Mouse (Mus musculus) fibroblast of lung, adult 2 months (primary cell): Measurements from ENCODE around the gene Ebi3.
A peak's percentile ranks its signal among the peaks of the same experiment; 100 is the strongest.

ENCODE experiments used
- DNase-seq: peaks from one replicate; pipeline ENCODE4 v3.0.0-alpha.2; 2011; ENCODE audit warnings: low read depth

The Ebi3 gene

GRCm38 (mm10) chr17:55952447-55953027 is at the start of gene Ebi3:
Gene Ebi3, plus strand, starts transcription at chr17:55952640.
- no peak for DNase-seq

- no peak for DNase-seq
Observed at GRCm38 (mm10) chr17:55903087-55903486, 49.4 kb upstream of the Ebi3 start.

GRCm38 (mm10) chr17:55903687-55904086 is 48.8 kb upstream of the Ebi3 start:
- no peak for DNase-seq

DNA sequence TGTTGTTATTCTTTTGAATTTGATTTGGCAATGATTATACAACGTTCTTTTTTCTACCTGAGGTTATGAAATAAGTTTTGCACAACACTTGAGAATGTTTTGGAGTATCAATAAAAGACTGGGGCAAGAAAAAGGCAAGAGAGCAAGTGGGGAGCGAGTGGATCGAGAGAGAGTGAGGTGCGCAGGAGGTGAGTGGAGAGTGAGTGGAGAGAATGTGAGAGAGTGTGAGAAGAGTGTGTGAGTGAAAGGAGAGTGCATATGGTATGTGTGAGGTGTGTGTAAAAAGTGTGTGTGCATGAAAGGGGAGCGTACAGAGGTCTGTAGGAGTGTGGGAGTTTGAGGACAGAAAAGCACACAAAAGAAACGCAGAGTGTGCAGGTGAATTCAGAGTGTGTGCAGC is 48.3 kb upstream of the Ebi3 start:
- DNase-seq: no peak

DNA sequence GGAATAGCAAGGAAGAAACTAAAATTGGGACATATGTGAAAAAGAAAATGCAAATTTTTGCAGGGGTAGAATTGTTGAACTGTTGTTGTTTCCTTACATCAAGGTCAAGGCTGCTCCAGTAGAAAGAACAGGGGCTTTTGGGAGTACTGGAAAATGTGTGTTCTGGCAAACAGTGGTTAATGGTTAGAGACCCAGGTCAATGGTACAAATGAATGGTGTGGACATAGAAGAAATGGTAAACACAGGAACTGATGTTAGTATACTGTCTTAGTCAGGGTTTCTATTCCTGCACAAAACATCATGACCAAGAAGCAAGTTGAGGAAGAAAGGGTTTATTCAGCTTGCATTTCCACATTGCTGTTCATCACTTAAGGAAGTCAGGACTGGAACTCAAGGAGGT is 45.8 kb upstream of the Ebi3 start:
- DNase-seq: no peak

- DNase-seq: peak; percentile 62
Observed at GRCm38 (mm10) chr17:55931553-55932502, 20.6 kb upstream of the Ebi3 start.

- no peak for DNase-seq
Observed at GRCm38 (mm10) chr17:55932635-55933034, 19.8 kb upstream of the Ebi3 start.

DNA sequence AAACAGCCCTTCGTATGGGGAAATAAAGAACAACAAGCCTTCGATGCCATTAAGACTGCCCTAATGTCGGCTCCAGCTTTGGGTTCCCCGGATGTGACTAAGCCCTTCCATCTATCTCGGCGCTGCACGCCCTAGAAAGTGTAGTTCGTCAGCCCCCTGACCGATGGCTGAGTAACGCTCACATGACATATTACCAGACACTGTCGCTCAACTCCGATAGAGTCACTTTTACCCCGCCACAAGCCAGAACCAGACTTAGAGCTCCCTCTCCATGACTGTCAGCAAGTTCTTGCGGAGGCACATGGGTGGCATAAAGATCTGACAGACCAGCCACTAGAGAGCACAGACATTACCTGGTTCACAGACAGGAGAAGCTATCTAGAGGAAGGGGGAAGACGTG is 19.2 kb upstream of the Ebi3 start:
- no peak for DNase-seq

GRCm38 (mm10) chr17:55944387-55944865 is 8.0 kb upstream of the Ebi3 start:
- DNase-seq: peak; percentile 9

DNA sequence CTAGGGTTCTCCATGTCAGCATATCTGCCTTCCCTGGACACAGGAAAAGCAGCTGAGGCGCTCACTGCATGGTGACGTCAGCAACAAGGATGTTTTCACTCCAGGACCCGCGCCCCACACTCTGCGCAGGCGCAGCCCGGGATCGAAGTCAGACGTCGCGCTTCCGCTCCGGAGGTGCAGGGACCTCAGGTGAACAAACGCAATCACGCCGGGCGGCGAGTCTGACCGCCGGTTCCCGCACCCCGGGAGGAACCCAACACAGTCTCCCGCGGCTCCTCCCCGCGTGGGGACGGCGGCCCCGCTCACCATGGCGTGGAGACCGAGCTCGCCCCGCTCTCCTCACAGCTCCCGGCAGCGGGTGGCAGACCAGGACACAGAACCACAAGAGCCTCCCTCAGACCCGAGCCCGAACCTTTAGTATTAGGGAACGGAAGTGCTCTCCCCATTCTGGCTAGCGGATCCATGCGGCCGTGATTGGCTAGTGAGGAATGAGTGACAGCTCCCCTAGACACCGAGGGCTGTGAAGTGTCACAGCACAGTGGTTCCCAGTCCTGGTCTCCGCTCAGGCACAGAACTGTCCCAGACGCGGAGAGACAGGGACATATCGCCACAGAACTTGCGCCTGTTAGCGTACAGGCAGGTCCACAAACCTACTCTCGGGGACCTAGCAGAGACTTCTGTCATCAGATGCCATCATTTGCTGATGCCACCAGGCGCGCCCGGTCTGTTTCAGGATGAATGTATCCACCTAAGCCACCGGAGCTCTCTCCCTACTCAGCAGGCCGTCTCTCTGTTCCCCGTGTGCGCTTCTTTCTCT is 7.4 kb upstream of the Ebi3 start:
- DNase-seq: peak; percentile 34

DNA sequence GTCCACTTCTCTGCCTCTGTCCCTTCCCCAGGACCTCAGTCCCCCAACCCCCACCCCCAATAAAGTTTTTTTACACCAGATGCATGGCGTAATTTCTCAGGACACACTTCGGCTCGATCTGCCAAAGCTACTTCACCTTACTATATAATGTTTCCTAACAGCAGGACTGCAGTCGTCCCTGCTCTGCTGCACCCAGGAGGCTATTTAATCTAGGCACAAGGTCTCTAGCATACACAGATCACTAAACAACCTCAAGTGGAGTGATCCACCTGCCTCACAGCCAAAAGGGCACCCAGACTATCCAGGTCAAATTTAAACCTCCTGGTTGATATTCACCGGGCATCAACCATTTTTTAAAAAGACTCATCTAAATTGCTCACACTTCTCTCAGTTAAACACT is 6.7 kb upstream of the Ebi3 start:
- no peak for DNase-seq

DNA sequence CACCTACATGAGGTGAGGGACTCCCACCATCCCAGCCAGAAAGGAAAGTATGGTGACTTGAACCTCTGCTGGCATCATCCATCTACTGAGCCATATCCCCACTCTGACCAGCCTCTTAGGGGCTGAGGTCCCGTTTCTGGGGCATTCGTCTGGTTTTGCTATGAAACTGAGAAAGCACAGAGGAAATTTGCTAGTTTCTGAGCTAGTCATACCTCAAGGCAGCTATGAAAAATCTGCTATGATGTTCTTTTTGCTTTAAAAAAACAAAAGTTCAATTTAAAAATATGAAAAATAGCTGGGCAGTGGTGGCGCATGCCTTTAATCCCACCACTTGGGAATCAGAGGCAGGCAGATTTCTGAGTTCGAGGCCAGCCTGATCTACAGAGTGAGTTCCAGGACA is 3.8 kb upstream of the Ebi3 start:
- no peak for DNase-seq

GRCm38 (mm10) chr17:55949400-55949799 is 3.0 kb upstream of the Ebi3 start, which contains the start of gene Zfp119b:
Gene Zfp119b, minus strand, starts transcription at chr17:55949500.
- DNase-seq: no peak

DNA sequence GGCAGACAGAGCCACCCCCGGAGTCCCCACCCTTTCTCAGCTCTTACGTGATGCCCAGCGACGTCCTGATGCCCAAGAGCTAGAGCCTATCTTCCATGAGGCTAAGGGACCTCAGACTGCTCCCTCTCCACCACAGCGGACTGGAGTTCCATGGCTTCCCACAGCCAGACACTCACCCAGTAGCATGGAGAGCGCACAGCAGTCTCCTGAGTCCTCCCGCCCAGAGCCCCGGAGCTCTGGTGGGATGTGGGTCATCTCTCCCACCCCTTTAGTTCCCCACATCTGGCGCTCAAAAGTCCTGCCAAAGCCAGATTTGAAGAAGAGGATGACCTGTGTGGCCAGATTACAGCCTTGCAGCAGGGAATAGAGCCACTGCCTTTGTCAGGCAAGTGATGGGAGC is 1.8 kb upstream of the Ebi3 start:
- DNase-seq: no peak

DNA sequence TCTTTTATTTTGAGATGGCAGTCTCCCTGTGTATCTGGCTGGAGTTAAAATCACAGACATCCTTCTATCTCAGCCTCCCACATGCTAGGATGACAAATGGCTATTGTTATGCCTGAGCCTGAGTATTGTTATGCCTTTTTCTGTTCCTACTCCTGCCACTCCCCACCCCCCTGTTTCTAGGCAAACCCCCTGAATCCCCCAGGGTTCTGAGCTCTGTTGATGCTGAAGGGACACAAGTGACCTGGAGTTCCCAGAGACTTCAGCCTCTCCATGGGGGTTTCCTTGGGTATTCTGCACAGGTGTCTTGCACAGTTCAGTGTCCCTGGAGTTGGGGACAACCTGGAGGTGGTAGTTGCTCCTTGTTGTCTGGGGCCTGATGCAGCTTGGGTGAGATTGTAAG is 399 bp upstream of the Ebi3 start:
- no peak for DNase-seq

- DNase-seq: no peak
Observed at GRCm38 (mm10) chr17:55953751-55954150, 1.3 kb downstream of the Ebi3 start.

GRCm38 (mm10) chr17:55954229-55954628 is 1.8 kb downstream of the Ebi3 start:
- DNase-seq: no peak

DNA sequence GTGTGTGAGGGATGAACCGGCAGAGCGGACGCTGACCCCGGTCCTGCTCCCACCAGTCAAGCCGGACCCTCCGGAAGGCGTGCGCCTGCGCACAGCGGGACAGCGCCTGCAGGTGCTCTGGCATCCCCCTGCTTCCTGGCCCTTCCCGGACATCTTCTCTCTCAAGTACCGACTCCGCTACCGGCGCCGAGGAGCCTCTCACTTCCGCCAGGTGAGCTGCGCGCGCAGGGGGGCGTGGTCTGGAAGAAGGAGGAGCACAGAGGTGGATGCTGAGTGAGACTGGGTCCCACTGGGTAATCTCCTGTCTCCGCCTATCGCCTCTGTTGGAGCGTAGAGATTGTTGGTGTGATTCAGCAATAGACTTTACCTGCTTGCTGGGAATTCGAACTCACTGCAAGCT is 3.7 kb downstream of the Ebi3 start:
- DNase-seq: no peak

GRCm38 (mm10) chr17:55956591-55956990 is 4.2 kb downstream of the Ebi3 start:
- DNase-seq: no peak

DNA sequence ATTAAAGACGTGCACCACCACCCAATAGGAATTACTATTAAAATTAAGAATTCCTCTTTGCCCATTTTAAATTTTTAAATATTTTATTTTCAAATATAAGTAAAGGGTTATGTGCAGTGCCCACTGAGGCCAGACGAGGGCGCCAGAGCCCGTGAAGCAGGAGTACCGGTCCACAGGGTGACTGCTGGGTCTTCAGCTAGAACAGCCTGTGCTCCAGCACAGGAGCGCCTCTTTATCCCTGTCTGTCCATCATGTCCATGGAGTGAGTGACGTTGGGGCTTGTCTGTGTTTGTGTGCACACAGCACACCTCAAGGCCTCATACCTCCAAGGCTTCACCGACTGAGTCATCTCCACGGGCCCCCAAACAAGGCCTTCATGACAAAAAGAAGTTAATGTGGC is 4.7 kb downstream of the Ebi3 start:
- DNase-seq: peak; percentile 14

- no peak for DNase-seq
Observed at GRCm38 (mm10) chr17:55957726-55958583, 5.5 kb downstream of the Ebi3 start.

DNA sequence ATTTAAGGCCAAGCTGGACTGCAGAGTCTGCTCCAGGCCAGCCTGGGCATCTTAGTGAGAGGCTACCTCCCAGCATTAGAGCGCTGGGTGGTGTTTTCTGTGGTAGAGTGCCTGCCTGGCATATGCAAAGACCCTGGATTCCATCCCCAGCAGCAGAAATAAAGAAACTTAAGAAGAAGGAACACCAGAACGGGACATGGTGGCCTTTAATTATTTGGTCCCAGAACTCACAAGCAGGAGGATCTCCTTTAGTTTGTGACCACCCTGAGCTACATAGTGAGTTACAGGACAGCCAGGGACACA is 6.1 kb downstream of the Ebi3 start:
- no peak for DNase-seq
